Mouse (Mus musculus) Patski (cell line): ENCODE results near the gene Ttc16. TPM values are rescaled to one million over a fixed set of nuclear protein-coding genes. Genes with fewer than 3 reads are reported as not detected.
A peak's percentile ranks its signal among the peaks of the same experiment; 100 is the strongest.

Experiments used
- ATAC-seq: fragments of 100-300 bp; one replicate; pipeline ENCODE4 v1.8.0; 2021
- CTCF ChIA-PET: fragments of 350-600 bp; sonication (Branson Sonifier 250); formaldehyde crosslinking; loops from one replicate; lab custom pipeline; 2022; ENCODE audit warnings: inconsistent platforms; lab: Charles Lee
- POLR2A ChIA-PET: fragments of 350-600 bp; sonication (Branson Sonifier 250); formaldehyde crosslinking; loops from one replicate; lab custom pipeline; 2022; ENCODE audit warnings: antibody characterized with exemption, inconsistent platforms; lab: Charles Lee
- DNase-seq: peaks from one replicate; pipeline ENCODE4 v3.0.0-alpha.2; 2011; ENCODE audit warnings: low read depth, low spot score
- H3K27me3 ChIP-seq: fragments of 371-371 bp; one replicate; pipeline ENCODE4 v1.5.1; 2021
- CTCF ChIP-seq: fragments of 100-300 bp; IDR thresholded peaks from one replicate; pipeline ENCODE4 v1.5.1; 2021
- in situ Hi-C: fragments of 300-500 bp; cut with MboI; formaldehyde crosslinking; loops from 3 replicates; pipeline ENCODE4 v1.11.1; 2018; ENCODE audit warnings: low pct_unique_long_range_greater_than_20kb, mixed read lengths
- polyA plus RNA-seq: library from polyadenylated mRNA; unstranded; gene quantifications from one replicate; pipeline ENCODE4 v1.2.3, GENCODE M21; 2021

The Ttc16 gene
- polyA plus RNA-seq, 1 experiment from 2014 or later, result 2.8 TPM

- no peak for TF ChIP-seq CTCF
- ATAC-seq, result no peak
- no peaks in the 10 kb centered on the region for H3K27me3 ChIP-seq
- ChIA-PET CTCF (interaction anchor here (0.8 kb wide), 1 partner anchor 10 kb away, joined by 3 read pairs; the partner anchor contains the start of gene Tor2a), POLR2A (no interaction called here)
- no peak for DNase-seq
- in situ Hi-C loops, result no loop called here
Observed at GRCm38 (mm10) chr2:32767241-32767640, 8.2 kb downstream of the Ttc16 start.

GRCm38 (mm10) chr2:32763353-32763752, 12.1 kb downstream of the Ttc16 start:
- no peaks in the 10 kb centered on the region for H3K27me3 ChIP-seq
- CTCF ChIA-PET, result interaction anchor here (0.6 to 1.8 kb wide), 7 partner anchors 17 to 96 kb away, joined by 3 to 6 read pairs (median 3); no protein-coding TSS in a partner anchor
- in situ Hi-C loops, result no loop called here
- DNase-seq, result no peak
- ATAC-seq, result no peak
- POLR2A ChIA-PET, result no interaction called here
- TF ChIP-seq CTCF, result no peak

- H3K27me3 ChIP-seq, result no peaks in the 10 kb centered on the region
- in situ Hi-C loops, result no loop called here
- no peak for TF ChIP-seq CTCF
- POLR2A ChIA-PET, result interaction anchor here (0.5 kb wide), 1 partner anchor 1978 kb away, joined by 4 read pairs; no protein-coding TSS in a partner anchor
- no peak for DNase-seq
- CTCF ChIA-PET, result interaction anchor here (1.1 to 1.5 kb wide), 3 partner anchors 53 to 97 kb away, joined by 3 to 6 read pairs (median 3); no protein-coding TSS in a partner anchor
- ATAC-seq, result no peak
Observed at GRCm38 (mm10) chr2:32761859-32762258, 13.6 kb downstream of the Ttc16 start.

GRCm38 (mm10) chr2:32761361-32761760, 14.1 kb downstream of the Ttc16 start:
- no peaks in the 10 kb centered on the region for H3K27me3 ChIP-seq
- DNase-seq, result no peak
- CTCF ChIA-PET, result interaction anchor here (1.1 kb wide), 1 partner anchor 52 kb away, joined by 3 read pairs; no protein-coding TSS in a partner anchor
- no peak for TF ChIP-seq CTCF
- POLR2A ChIA-PET, result interaction anchor here (0.6 kb wide), 1 partner anchor 19 kb away, joined by 5 read pairs; no protein-coding TSS in a partner anchor
- in situ Hi-C loops, result no loop called here
- ATAC-seq, result no peak

GRCm38 (mm10) chr2:32759001-32759400, 16.4 kb downstream of the Ttc16 start:
- in situ Hi-C loops, result loop anchor here (5.0 kb wide), 1 partner anchor 47 kb away; the partner anchor contains the start of gene Cdk9
- ChIA-PET CTCF (interaction anchor here (0.6 to 2.4 kb wide), 4 partner anchors 29 to 169 kb away, joined by 3 to 7 read pairs (median 4); no protein-coding TSS in a partner anchor), POLR2A (interaction anchor here (2.2 kb wide), 1 partner anchor 15 kb away, joined by 8 read pairs; the partner anchor contains the start of genes Ptrh1 and Ttc16)
- ATAC-seq (no peak), DNase-seq (no peak)
- no peak for TF ChIP-seq CTCF
- no peaks in the 10 kb centered on the region for H3K27me3 ChIP-seq

GRCm38 (mm10) chr2:32758503-32758902, 16.9 kb downstream of the Ttc16 start:
- CTCF ChIA-PET, result interaction anchor here (0.6 to 3.8 kb wide), 7 partner anchors 29 to 170 kb away, joined by 3 to 27 read pairs (median 3); no protein-coding TSS in a partner anchor
- in situ Hi-C loops, result loop anchor here (5.0 kb wide), 1 partner anchor 46 kb away; the partner anchor contains the start of gene Cdk9
- TF ChIP-seq CTCF, result no peak
- no peaks in the 10 kb centered on the region for H3K27me3 ChIP-seq
- peak; percentile 4 for DNase-seq
- no peak for ATAC-seq
- POLR2A ChIA-PET, result interaction anchor here (1.2 to 2.2 kb wide), 2 partner anchors 16 to 98 kb away, joined by 8 read pairs; partner anchors contain the start of genes Ptrh1 and Ttc16

GRCm38 (mm10) chr2:32757056-32757845, 18.2 kb downstream of the Ttc16 start, which contains the start of gene Tor2a:
TSS of gene Tor2a (plus strand) at chr2:32757234.
- no peak for TF ChIP-seq CTCF
- peak; percentile 92 for ATAC-seq

GRCm38 (mm10) chr2:32756674-32757055, 18.8 kb downstream of the Ttc16 start:
- DNase-seq (no peak), ATAC-seq (peak; percentile 2)
- no peak for TF ChIP-seq CTCF
- in situ Hi-C loops, result loop anchor here (5.0 kb wide), 1 partner anchor 44 kb away; the partner anchor contains the start of gene Cdk9
- H3K27me3 ChIP-seq, result no peaks in the 10 kb centered on the region
- ChIA-PET CTCF (interaction anchor here (0.7 to 3.8 kb wide), 16 partner anchors 9 to 165 kb away, joined by 3 to 27 read pairs (median 4); partner anchors contain the start of gene Cdk9), POLR2A (interaction anchor here (0.7 to 2.2 kb wide), 4 partner anchors 42 to 48 kb away, joined by 3 to 15 read pairs (median 4); partner anchors contain the start of gene Cdk9)

More at GRCm38 (mm10) chr2:32757056-32757845, 18.2 kb downstream of the Ttc16 start, which contains the start of gene Tor2a:
- DNase-seq, result peak; percentile 89
- ChIA-PET CTCF (interaction anchor here (0.7 to 3.8 kb wide), 22 partner anchors 9 to 171 kb away, joined by 3 to 27 read pairs (median 4); partner anchors contain the start of gene Cdk9), POLR2A (interaction anchor here (0.7 to 2.2 kb wide), 5 partner anchors 43 to 99 kb away, joined by 3 to 15 read pairs (median 4); partner anchors contain the start of gene Cdk9)
- H3K27me3 ChIP-seq, result no peaks in the 10 kb centered on the region
- in situ Hi-C loops, result loop anchor here (5.0 kb wide), 1 partner anchor 45 kb away; the partner anchor contains the start of gene Cdk9

GRCm38 (mm10) chr2:32752181-32752580, 23.3 kb downstream of the Ttc16 start:
- CTCF ChIA-PET, result no interaction called here
- no peak for ATAC-seq
- in situ Hi-C loops, result no loop called here
- POLR2A ChIA-PET, result no interaction called here
- H3K27me3 ChIP-seq, result no peaks in the 10 kb centered on the region
- no peak for TF ChIP-seq CTCF
- no peak for DNase-seq

- TF ChIP-seq CTCF, result no peak
- CTCF ChIA-PET, result interaction anchor here (1.7 kb wide), 1 partner anchor 39 kb away, joined by 4 read pairs; the partner anchor contains the start of gene Cdk9
- DNase-seq, result no peak
- in situ Hi-C loops, result no loop called here
- H3K27me3 ChIP-seq, result no peaks in the 10 kb centered on the region
- POLR2A ChIA-PET, result no interaction called here
- no peak for ATAC-seq
Observed at GRCm38 (mm10) chr2:32751665-32752033, 23.8 kb downstream of the Ttc16 start.
